Mouse (Mus musculus): ENCODE data around the gene Rnf24. TPM values are rescaled to one million over a fixed set of nuclear protein-coding genes. Genes with fewer than 3 reads are reported as not detected.

Gene Rnf24
- polyA plus RNA-seq, 1 experiment: 21.1 TPM

- Histone ChIP-seq H3K4me3 (ENCODE audit: insufficient read depth, low read length) (no peak overlapping the region), H3K27ac (ENCODE audit: insufficient read depth, low read length) (no peak overlapping the region), H3K4me1 (ENCODE audit: control insufficient read depth, insufficient read depth, low read length) (peaks cover 2% of the 10 kb centered on the region; the same call in 1 of the 2 replicates)
- TF ChIP-seq CTCF (IDR thresholded peaks at IDR 0.05; ENCODE audit: extremely low read depth, insufficient read depth, low read length): no peak
- no peak for TF ChIP-seq POLR2A (IDR thresholded peaks at IDR 0.05; ENCODE audit: extremely low read depth, insufficient read depth, low read length)
Measured at GRCm38 (mm10) chr2:131373656-131374055, 21.0 kb upstream of the Rnf24 start.

GRCm38 (mm10) chr2:131372276-131372877 lies 19.7 kb upstream of the Rnf24 start:
- TF ChIP-seq CTCF (IDR thresholded peaks at IDR 0.05; ENCODE audit: extremely low read depth, insufficient read depth, low read length) (no peak), POLR2A (IDR thresholded peaks at IDR 0.05; ENCODE audit: extremely low read depth, insufficient read depth, low read length) (no peak)
- Histone ChIP-seq H3K27ac (ENCODE audit: insufficient read depth, low read length) (no peak overlapping the region), H3K4me1 (ENCODE audit: control insufficient read depth, insufficient read depth, low read length) (no peaks in the 10 kb centered on the region), H3K4me3 (ENCODE audit: insufficient read depth, low read length) (no peak overlapping the region)

- no peak overlapping the region for H3K4me3 ChIP-seq (ENCODE audit: insufficient read depth, low read length)
- no peaks in the 10 kb centered on the region for H3K4me1 ChIP-seq (ENCODE audit: control insufficient read depth, insufficient read depth, low read length)
- no peak overlapping the region for H3K27ac ChIP-seq (ENCODE audit: insufficient read depth, low read length)
- TF ChIP-seq POLR2A (IDR thresholded peaks at IDR 0.05; ENCODE audit: extremely low read depth, insufficient read depth, low read length): no peak
Measured at GRCm38 (mm10) chr2:131371811-131372210, 19.1 kb upstream of the Rnf24 start.

GRCm38 (mm10) chr2:131370828-131371227 lies 18.1 kb upstream of the Rnf24 start:
- TF ChIP-seq CTCF (IDR thresholded peaks at IDR 0.05; ENCODE audit: extremely low read depth, insufficient read depth, low read length) (no peak), POLR2A (IDR thresholded peaks at IDR 0.05; ENCODE audit: extremely low read depth, insufficient read depth, low read length) (no peak)
- no peak overlapping the region for H3K27ac ChIP-seq (ENCODE audit: insufficient read depth, low read length)
- no peak overlapping the region for H3K4me3 ChIP-seq (ENCODE audit: insufficient read depth, low read length)
- no peaks in the 10 kb centered on the region for H3K4me1 ChIP-seq (ENCODE audit: control insufficient read depth, insufficient read depth, low read length)

GRCm38 (mm10) chr2:131364689-131365088 lies 12.0 kb upstream of the Rnf24 start:
- H3K4me3 ChIP-seq (ENCODE audit: insufficient read depth, low read length): no peak overlapping the region
- H3K4me1 ChIP-seq (ENCODE audit: control insufficient read depth, insufficient read depth, low read length): no peaks in the 10 kb centered on the region
- TF ChIP-seq CTCF (IDR thresholded peaks at IDR 0.05; ENCODE audit: extremely low read depth, insufficient read depth, low read length) (no peak), POLR2A (IDR thresholded peaks at IDR 0.05; ENCODE audit: extremely low read depth, insufficient read depth, low read length) (no peak)
- no peak overlapping the region for H3K27ac ChIP-seq (ENCODE audit: insufficient read depth, low read length)

- Histone ChIP-seq H3K27ac (ENCODE audit: insufficient read depth, low read length) (no peak overlapping the region), H3K4me1 (ENCODE audit: control insufficient read depth, insufficient read depth, low read length) (no peaks in the 10 kb centered on the region), H3K4me3 (ENCODE audit: insufficient read depth, low read length) (no peak overlapping the region)
- TF ChIP-seq CTCF (IDR thresholded peaks at IDR 0.05; ENCODE audit: extremely low read depth, insufficient read depth, low read length) (no peak), POLR2A (IDR thresholded peaks at IDR 0.05; ENCODE audit: extremely low read depth, insufficient read depth, low read length) (no peak)
Measured at GRCm38 (mm10) chr2:131358481-131358880, 5.8 kb upstream of the Rnf24 start.

GRCm38 (mm10) chr2:131354049-131354448 lies 1.4 kb upstream of the Rnf24 start:
- H3K4me3 ChIP-seq (ENCODE audit: insufficient read depth, low read length): no peak overlapping the region
- H3K27ac ChIP-seq (ENCODE audit: insufficient read depth, low read length): no peak overlapping the region
- TF ChIP-seq POLR2A (IDR thresholded peaks at IDR 0.05; ENCODE audit: extremely low read depth, insufficient read depth, low read length) (no peak), CTCF (IDR thresholded peaks at IDR 0.05; ENCODE audit: extremely low read depth, insufficient read depth, low read length) (no peak)
- H3K4me1 ChIP-seq (ENCODE audit: control insufficient read depth, insufficient read depth, low read length): peaks cover 2% of the 10 kb centered on the region

- H3K4me1 ChIP-seq (ENCODE audit: control insufficient read depth, insufficient read depth, low read length): peaks cover 2% of the 10 kb centered on the region
- no peak overlapping the region for H3K4me3 ChIP-seq (ENCODE audit: insufficient read depth, low read length)
- no peak overlapping the region for H3K27ac ChIP-seq (ENCODE audit: insufficient read depth, low read length)
- no peak for TF ChIP-seq POLR2A (IDR thresholded peaks at IDR 0.05; ENCODE audit: extremely low read depth, insufficient read depth, low read length)
- TF ChIP-seq CTCF (IDR thresholded peaks at IDR 0.05; ENCODE audit: extremely low read depth, insufficient read depth, low read length): no peak
Measured at GRCm38 (mm10) chr2:131353564-131353915, 848 bp upstream of the Rnf24 start.

GRCm38 (mm10) chr2:131351968-131352746 lies 535 bp downstream of the Rnf24 start:
- Histone ChIP-seq H3K4me1 (ENCODE audit: control insufficient read depth, insufficient read depth, low read length) (peaks cover 2% of the 10 kb centered on the region), H3K27ac (ENCODE audit: insufficient read depth, low read length) (peak overlapping the region; percentile 92), H3K4me3 (ENCODE audit: insufficient read depth, low read length) (peak overlapping the region; percentile 99)
- TF ChIP-seq CTCF (IDR thresholded peaks at IDR 0.05; ENCODE audit: extremely low read depth, insufficient read depth, low read length) (no peak), POLR2A (IDR thresholded peaks at IDR 0.05; ENCODE audit: extremely low read depth, insufficient read depth, low read length) (no peak)

GRCm38 (mm10) chr2:131351471-131351870 lies 1.2 kb downstream of the Rnf24 start:
- H3K27ac ChIP-seq (ENCODE audit: insufficient read depth, low read length): no peak overlapping the region
- TF ChIP-seq CTCF (IDR thresholded peaks at IDR 0.05; ENCODE audit: extremely low read depth, insufficient read depth, low read length) (no peak), POLR2A (IDR thresholded peaks at IDR 0.05; ENCODE audit: extremely low read depth, insufficient read depth, low read length) (no peak)
- H3K4me1 ChIP-seq (ENCODE audit: control insufficient read depth, insufficient read depth, low read length): peaks cover 2% of the 10 kb centered on the region
- H3K4me3 ChIP-seq (ENCODE audit: insufficient read depth, low read length): peak overlapping the region; percentile 99
